ENCODE assay signal across 9 mouse cellular contexts in genomic region chr5:81019166-81019565, GRCm38 (mm10). TPM values are rescaled to one million over a fixed set of nuclear protein-coding genes. Genes with fewer than 3 reads are reported as not detected.
DNase-seq lines count a peak whose midpoint lies in the region; ATAC-seq and TF ChIP-seq lines count a peak whose summit lies in the region.
"Had no signal": no experiment of that assay in that cellular context is flagged by ENCODE, and none has a peak within 500 bp of the region (broad histone marks: within the 10 kb centered on the region; RNA-seq: fewer than 3 reads in every experiment).

No protein-coding gene starts in this region.

- peak overlapping the region; percentile 79 for H3K4me2 ChIP-seq in heart, embryonic 14.5 days (ENCODE audit: low read length)
- H3K4me2 ChIP-seq in hindbrain, embryonic 15.5 days: peak overlapping the region; percentile 63
- peak overlapping the region; percentile 68 for H3K4me2 ChIP-seq in midbrain, postnatal 0 days (ENCODE audit: low read depth, low read length, poor library complexity, severe bottlenecking)

- no peaks in the 10 kb centered on the region for H3K9me3 ChIP-seq in heart, embryonic 14.5 days (ENCODE audit: control insufficient read depth, low read length)
- H3K9me3 ChIP-seq in hindbrain, embryonic 15.5 days: no peaks in the 10 kb centered on the region
- no peaks in the 10 kb centered on the region for H3K9me3 ChIP-seq in midbrain, postnatal 0 days (ENCODE audit: low read length)

- no peaks in the 10 kb centered on the region for H3K36me3 ChIP-seq in heart, embryonic 14.5 days (ENCODE audit: control insufficient read depth, insufficient read depth, low read length)
- no peaks in the 10 kb centered on the region for H3K36me3 ChIP-seq in hindbrain, embryonic 15.5 days
- no peaks in the 10 kb centered on the region for H3K36me3 ChIP-seq in midbrain, postnatal 0 days (ENCODE audit: insufficient read depth, low read length)
- H3K36me3 ChIP-seq: G1E had no signal

- peaks cover 5 to 9% of the 10 kb centered on the region in 2 experiments; a peak in 3 of 4 replicates for H3K4me1 ChIP-seq in heart, embryonic 14.5 days (ENCODE audit: control insufficient read depth in 2 of 2, insufficient read depth in 2 of 2, low read length in 2 of 2)
- peaks cover 3% of the 10 kb centered on the region; the same call in 1 of the 2 replicates for H3K4me1 ChIP-seq in brown adipose tissue, adult 24 weeks (ENCODE audit: control insufficient read depth, insufficient read depth, insufficient read length, low read length)
- H3K4me1 ChIP-seq in hindbrain, embryonic 15.5 days (replicated peaks): peaks cover 6% of the 10 kb centered on the region
- H3K4me1 ChIP-seq in midbrain, postnatal 0 days (ENCODE audit: insufficient read depth, low read length): no peaks in the 10 kb centered on the region

- peak overlapping the region; percentile 76 to 91 for H3K4me3 ChIP-seq in heart, embryonic 14.5 days (ENCODE audit: control insufficient read depth in 1 of 2, insufficient read depth in 1 of 2, low read depth in 1 of 2, low read length in 2 of 2)
- peak overlapping the region; percentile 68; the same call in 1 of the 2 replicates for H3K4me3 ChIP-seq in brown adipose tissue, adult 24 weeks (ENCODE audit: insufficient read depth, low read depth, low read length)
- H3K4me3 ChIP-seq in hindbrain, embryonic 15.5 days: peak overlapping the region; percentile 70
- H3K4me3 ChIP-seq in midbrain, postnatal 0 days (ENCODE audit: low read depth, low read length): peak overlapping the region; percentile 86

- WGBS in heart, embryonic 14.5 days: 3% methylated on average over 3 of the region's 3 CpGs
- WGBS in hindbrain, embryonic 15.5 days: 5% methylated on average over 3 of the region's 3 CpGs
- 1% methylated on average over 3 of the region's 3 CpGs for WGBS in midbrain, postnatal 0 days

- no peak for DNase-seq in heart, postnatal 14 days
- peak; percentile 76 for DNase-seq in midbrain, postnatal 0 days (ENCODE audit: low spot score)
- no peak for DNase-seq in natural killer cell, adult 2 months (ENCODE audit: low spot score in 2 of 2)
- DNase-seq in kidney, postnatal 4 days: no peak

- no peak overlapping the region for H3K9ac ChIP-seq in heart, embryonic 14.5 days (ENCODE audit: low read length)
- H3K9ac ChIP-seq in hindbrain, embryonic 15.5 days: peak overlapping the region; percentile 86
- peak overlapping the region; percentile 83 for H3K9ac ChIP-seq in midbrain, postnatal 0 days (replicated peaks; ENCODE audit: low read length, poor library complexity, severe bottlenecking)

- no peak for TF ChIP-seq CTCF in midbrain, postnatal 0 days (IDR thresholded peaks at IDR 0.05)

- H3K27ac ChIP-seq in heart, embryonic 14.5 days (replicated peaks in 1 of 2; ENCODE audit: control insufficient read depth in 1 of 2, insufficient read depth in 1 of 2, low read depth in 2 of 2, low read length in 2 of 2): no peak overlapping the region
- H3K27ac ChIP-seq in brown adipose tissue, adult 24 weeks (replicated peaks; ENCODE audit: low read depth, low read length): no peak overlapping the region
- H3K27ac ChIP-seq in hindbrain, embryonic 15.5 days (replicated peaks): peak overlapping the region; percentile 100
- H3K27ac ChIP-seq in midbrain, postnatal 0 days (ENCODE audit: low read depth, low read length): peak overlapping the region; percentile 99

- H3K27me3 ChIP-seq in heart, embryonic 14.5 days (ENCODE audit: control insufficient read depth, insufficient read depth, low read length): no peaks in the 10 kb centered on the region
- H3K27me3 ChIP-seq in hindbrain, embryonic 15.5 days: no peaks in the 10 kb centered on the region
- H3K27me3 ChIP-seq in midbrain, postnatal 0 days (ENCODE audit: insufficient read depth, low read length): no peaks in the 10 kb centered on the region

- no peak for ATAC-seq in heart, embryonic 14.5 days (ENCODE audit: insufficient number of reproducible peaks, insufficient read depth, low FRiP score, low read depth)
- ATAC-seq in hindbrain, embryonic 15.5 days (ENCODE audit: low FRiP score, low read depth): peak; percentile 47
- peak; percentile 38 for ATAC-seq in midbrain, postnatal 0 days (ENCODE audit: low FRiP score)
- no peak for ATAC-seq in erythroblast, adult 5-6 weeks (replicated peaks; ENCODE audit: low FRiP score, poor library complexity, severe bottlenecking)

- intact Hi-C loops in heart, postnatal 14 days (cut with DNase I): no loop called here

RNA-seq across cellular contexts. Expression of gene Adgrl3, which starts 0.8 kb away (rescaled TPM):
- polyA plus RNA-seq in heart, embryonic 14.5 days (2014; fragmentation: Nextera tagmentation; extraction: Ambion mirVana): 8.0 and 8.5 TPM in 2 replicates
- total RNA-seq in heart, postnatal 14 days (2021): 1 to 10 TPM; 6.5 to 6.8 TPM
- polyA plus RNA-seq in brown adipose tissue, adult 24 weeks (2012; ENCODE audit: insufficient read depth, insufficient read length, missing spikeins): 0.71 TPM in 1 of 2 replicates, not detected in the other
- polyA plus RNA-seq in hindbrain, embryonic 15.5 days (2015; fragmentation: Nextera tagmentation; extraction: Ambion mirVana): 65.1 and 66.6 TPM in 2 replicates
- total RNA-seq in midbrain, postnatal 0 days (2014; rRNA removed): 241 and 338 TPM in 2 replicates
- polyA plus RNA-seq in midbrain, postnatal 0 days (2015; fragmentation: Nextera tagmentation; extraction: Ambion mirVana): 46.8 and 57.2 TPM in 2 replicates
- total RNA-seq in erythroblast, adult 5-6 weeks (2015; ENCODE audit: low replicate concordance): not detected in 2 replicates
- 0.84 TPM in 1 of 2 replicates, not detected in the other for total RNA-seq in erythroblast, adult 5-6 weeks (2017; ENCODE audit: low replicate concordance)
- polyA plus RNA-seq: G1E had no signal

Comparison
In these comparisons a context has a peak if more than half of its experiments do, and no peak if none do; other contexts are left out.
1. ATAC-seq: peak in hindbrain, embryonic 15.5 days (single experiment) and midbrain, postnatal 0 days (single experiment); none in heart, embryonic 14.5 days (single experiment) and erythroblast, adult 5-6 weeks (single experiment).
2. H3K27ac ChIP-seq: peak in hindbrain, embryonic 15.5 days (single experiment) and midbrain, postnatal 0 days (single experiment); none in heart, embryonic 14.5 days (0 of 2) and brown adipose tissue, adult 24 weeks (single experiment).
3. Peak in every context shown above with its lines, with median percentiles within 50 percentile points of each other: H3K4me2 ChIP-seq and H3K4me3 ChIP-seq.